Mouse (Mus musculus) heart, adult 2 months (tissue): Measurements from ENCODE around the gene Tm9sf2.

Experiments
- CTCF ChIP-seq: fragments of 200-600 bp; IDR thresholded peaks from 2 replicates; pipeline ENCODE4 v1.8.1; 2022; ENCODE audit warnings: antibody characterized with exemption, mild to moderate bottlenecking, moderate library complexity
- EP300 ChIP-seq: fragments of 200-500 bp; IDR thresholded peaks from 2 replicates; pipeline ENCODE4 v1.6.1; 2011; ENCODE audit warnings: low read depth, low read length, control low read depth; ENCODE audit not compliant: insufficient read depth
- POLR2A ChIP-seq: fragments of 200-500 bp; IDR thresholded peaks from 2 replicates; pipeline ENCODE4 v1.6.1; 2011; ENCODE audit warnings: mild to moderate bottlenecking, low read depth, low read length, control low read depth; ENCODE audit not compliant: insufficient read depth

- TF ChIP-seq EP300 (no peak), CTCF (no peak), POLR2A (no peak)
Measured at GRCm38 (mm10) chr14:122168912-122169311, 62.1 kb downstream of the Tm9sf2 start.
